Mouse (Mus musculus) cerebral cortex, adult 2 months (tissue): ENCODE measurements around the gene Hmgb4.

ENCODE experiments used
- WGBS: fragments of 180-500 bp; shearing (Covaris S2); methylation state at CpG from one replicate; pipeline ENCODE4 v1.1.7; 2018; 5-methylcytosine and 5-hydroxymethylcytosine counted together

Gene Hmgb4

DNA sequence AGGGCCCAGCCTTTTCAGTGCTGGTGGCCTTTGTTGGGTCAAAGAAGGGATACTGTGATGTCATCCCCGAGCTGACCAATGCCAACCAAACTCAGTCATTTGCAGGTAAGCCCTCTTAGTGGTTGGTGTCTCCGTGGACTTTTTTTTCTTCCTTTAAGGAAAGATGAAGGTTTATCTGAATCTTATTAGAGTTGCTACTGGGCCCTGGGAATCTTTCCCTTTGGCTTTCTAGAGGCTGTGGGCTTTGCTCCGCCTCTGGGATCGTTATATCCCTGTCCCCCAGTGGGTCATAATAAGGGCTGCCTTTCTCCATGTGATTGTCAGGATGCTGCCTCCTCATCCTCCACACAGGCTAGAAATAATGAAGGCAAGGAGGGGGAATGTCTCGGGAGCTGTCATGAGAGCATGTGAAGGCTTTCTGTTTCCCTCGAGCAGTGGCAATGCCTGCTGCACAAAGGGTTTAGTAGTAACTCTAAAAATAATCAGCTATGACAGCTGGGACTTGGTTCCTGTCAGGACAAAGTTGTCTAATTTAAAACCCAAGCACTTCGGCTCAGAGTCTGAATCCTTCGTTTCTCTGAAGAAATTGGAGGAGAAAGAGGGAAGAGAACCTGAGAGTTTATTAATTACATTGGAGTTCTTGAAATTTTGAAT, at the start of gene Hmgb4:
Gene Hmgb4, minus strand, starts transcription at position 51 of the 654 bp plus-strand sequence.
- 36% methylated on average over 8 of the region's 8 CpGs for WGBS

DNA sequence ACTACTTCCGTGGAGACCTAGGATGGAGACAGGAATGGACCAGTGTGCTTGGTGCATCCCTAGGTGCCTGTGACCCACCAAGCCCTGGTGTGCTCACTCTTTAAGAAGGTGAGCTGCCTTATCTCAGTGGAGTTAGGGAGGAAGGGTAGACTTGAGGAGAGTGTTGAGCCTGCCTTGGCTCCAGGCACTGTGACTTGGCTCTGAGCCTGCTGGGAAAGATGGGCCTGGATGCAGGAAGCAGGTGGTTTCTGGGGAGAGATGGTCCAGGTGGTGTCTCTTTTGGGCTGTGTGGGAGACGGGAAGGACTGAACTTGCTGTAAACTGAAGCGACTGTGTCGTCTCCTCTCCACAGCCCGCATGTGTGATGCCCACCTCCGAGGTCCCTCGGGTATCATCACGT, 45.3 kb upstream of the Hmgb4 start:
- 74% methylated on average over 8 of the region's 8 CpGs for WGBS

DNA sequence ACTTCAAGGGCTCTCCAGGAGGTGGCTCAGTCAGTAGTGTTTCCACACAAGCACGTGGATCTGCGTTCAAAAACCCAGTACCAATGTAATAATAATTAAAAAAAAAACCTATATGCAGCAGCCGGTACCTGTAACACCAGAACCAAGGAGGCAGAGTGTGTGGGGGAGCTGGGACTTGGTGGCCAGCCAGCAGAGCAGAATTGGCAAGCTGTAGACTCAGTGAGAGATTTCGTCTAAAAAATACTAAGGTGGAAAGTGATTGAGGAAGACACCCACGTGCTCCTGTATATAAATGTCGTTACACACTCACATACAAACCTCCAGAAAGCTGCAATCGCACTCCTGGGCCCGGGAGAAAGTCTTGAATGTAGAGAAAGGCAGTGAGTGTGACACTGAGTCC, 43.3 kb upstream of the Hmgb4 start:
- WGBS: 50% methylated on average over 8 of the region's 8 CpGs

DNA sequence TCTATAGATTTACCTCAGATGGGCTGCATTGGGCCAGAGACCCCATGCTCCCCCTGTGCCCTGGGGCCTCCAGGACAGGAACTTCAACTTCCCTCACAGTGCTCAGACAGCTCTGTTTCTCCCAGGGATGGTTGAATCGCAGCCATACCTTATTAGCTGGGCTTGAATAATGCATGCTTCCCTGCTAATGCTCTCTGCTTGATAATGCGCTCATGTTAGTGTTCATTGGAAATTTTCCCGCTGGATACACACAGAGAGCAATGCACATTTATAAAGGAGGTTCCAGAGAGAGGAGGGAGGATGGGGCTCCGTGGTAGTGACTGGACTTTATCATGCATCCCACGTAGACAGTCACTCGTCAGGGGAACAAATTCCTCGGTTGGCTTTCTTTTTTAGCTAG, 27.3 kb upstream of the Hmgb4 start:
- WGBS: 52% methylated on average over 7 of the region's 7 CpGs

DNA sequence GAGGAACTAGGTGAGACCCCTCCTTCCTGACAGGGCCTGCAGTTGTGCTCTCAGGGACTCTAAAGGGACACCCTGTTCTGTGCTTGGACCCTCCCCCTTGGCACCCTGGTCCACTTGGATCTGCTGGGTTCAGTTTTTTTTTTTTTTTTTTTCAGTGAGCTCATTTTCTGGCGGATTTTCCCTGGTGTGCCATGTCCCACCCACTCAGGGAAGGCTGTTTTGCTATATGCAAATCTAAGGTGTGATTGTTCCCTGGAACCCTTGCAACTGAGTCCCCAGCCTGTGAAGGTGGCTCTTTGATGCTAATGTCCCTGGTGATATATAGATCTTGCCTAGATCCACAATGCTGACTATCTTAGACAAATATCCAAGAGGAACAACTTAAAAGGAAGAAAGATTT, 24.3 kb upstream of the Hmgb4 start:
- 35% methylated on average over 1 of the region's 1 CpGs for WGBS

DNA sequence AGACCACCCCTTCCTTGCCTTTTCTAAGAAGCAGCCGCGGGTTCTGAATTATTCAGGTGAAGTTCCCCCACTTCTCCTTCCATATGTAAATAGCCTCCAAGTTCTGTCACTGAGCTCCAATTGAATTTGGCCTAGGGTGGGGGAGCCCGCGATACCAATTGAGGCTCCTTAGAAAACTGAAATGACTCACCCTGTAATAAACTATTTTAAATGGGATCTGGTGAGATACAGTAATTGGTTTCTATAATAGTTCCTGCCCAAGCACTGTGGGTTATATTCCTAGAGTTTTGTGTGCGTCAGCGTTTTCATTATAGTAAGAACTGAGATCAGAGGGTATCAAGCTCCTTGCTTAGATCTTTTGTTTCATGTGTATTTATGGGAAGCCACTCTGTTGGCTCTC, 14.8 kb upstream of the Hmgb4 start:
- 40% methylated on average over 6 of the region's 6 CpGs for WGBS

DNA sequence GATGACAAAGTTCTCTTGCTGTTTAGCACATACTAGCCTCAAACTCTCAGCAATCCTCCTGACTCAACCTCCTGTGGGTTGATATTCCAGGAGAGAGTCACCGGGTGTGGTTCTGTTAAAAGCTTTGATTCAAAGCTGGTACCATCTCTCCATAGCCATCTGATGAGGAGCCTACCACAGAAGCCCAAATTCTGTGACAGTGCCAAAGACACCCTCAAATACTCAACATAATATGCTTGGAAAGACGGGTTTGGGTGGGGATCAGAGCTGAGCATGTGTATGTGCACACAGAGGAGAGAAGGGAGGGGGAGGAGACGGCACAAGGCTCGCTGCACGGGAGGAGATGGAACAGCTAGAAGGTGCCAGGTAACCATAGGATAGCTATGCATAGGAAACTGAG, 14.4 kb upstream of the Hmgb4 start:
- 41% methylated on average over 5 of the region's 5 CpGs for WGBS

DNA sequence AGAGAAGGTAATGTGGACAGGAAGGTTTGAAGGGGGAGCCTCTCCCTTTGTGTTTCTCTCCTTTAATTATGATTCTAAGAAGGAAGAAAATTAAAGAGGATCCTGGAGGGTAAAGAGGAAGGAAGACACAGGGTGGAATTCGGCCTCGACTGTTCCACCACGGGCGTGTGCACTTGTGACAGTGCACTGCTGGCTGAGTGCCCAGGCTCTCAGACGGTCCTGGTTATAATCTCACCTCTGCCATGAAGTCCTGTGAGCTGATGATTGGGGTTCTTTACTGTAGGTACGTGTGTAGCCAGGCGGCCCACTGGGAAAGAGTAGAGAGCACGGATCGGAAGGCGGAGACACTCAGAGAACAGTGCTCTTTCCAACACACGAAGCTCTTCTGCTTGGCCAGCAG, 12.4 kb upstream of the Hmgb4 start:
- 69% methylated on average over 11 of the region's 11 CpGs for WGBS

DNA sequence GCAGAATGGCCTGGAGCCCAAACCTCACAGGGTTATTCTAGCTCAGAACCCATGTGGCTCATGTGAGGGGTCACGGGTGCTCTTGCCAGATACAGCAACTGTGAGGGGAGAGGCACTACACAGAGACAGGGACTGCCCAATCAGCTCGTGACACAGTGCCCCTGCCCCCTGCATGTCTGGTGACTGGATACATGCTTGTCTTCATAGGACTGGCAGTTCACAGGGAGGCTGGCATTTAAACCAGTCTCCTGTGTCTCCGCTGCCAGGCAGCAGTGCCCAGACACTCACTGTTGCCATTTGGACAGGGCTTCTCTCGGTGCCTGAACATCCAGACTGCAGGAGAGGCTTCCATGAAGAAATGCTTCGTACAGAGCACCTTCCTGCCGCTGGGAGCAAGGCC, 11.7 kb upstream of the Hmgb4 start:
- 58% methylated on average over 6 of the region's 6 CpGs for WGBS

DNA sequence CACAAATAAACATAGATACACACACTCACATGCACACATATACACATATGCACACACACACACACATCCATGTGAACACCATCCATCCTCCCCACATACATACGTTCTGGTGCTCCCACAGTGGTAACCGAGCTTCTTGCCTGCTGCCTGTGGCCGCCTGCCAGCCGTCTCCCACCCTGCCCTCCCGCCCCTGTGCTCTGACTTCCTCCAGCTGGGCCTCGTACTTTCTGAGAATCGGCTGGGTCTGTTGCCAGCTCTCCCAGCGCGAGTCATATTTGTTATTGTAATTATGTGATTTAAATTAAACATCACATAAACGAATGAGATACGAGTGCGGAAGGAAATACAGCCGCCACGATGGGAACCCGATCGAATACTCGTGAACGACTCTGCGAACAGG, 10.2 kb upstream of the Hmgb4 start:
- WGBS: 31% methylated on average over 19 of the region's 19 CpGs

DNA sequence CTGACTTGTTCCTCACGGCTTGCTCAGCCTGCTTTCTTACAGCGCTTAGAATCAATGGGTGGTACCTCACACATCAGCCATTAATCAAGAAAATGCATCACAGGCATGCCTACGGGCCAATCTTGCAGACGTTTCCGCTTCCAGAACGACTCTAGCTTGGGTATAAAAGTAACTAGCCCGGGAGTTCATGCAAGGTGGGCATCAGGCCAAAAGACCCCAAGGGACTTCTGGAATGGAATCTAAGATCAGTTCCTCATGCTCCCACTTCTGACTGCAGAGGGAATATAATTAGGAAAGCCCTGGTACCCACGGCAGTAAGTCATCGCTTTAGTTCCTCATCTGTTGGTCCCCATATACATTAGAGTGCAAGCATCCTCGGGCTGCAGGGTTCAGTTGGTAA, 9.4 kb upstream of the Hmgb4 start:
- 52% methylated on average over 10 of the region's 10 CpGs for WGBS

DNA sequence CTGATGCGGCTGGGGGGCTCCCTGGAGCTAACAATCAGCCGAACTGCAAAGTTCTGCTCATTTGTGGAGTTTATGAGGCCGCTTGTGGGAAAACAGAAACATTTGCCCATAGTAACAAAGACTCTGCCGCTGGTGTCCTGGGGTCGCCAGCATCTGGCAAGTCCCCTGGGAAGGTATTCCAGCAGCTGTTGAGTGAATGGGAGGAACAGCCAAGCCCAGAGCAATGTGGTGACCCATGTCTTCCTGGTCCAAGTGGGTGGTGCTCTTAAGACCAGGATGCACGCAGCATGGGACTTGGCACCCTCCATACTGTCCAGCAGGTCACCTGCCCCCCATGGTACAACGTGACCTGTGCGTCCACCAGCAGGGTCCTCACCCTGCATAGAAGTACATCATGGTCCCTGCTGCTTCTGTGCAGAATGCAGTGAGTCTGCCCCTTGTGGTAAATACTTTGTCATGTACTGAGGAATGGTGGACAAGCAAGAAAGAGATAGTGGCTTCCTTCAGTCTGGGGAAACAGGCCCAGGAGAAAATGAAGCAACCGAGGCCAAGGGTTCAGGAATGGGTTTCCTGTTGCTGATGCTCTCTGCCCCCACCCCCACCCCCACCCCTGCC, 8.6 kb upstream of the Hmgb4 start:
- WGBS: 79% methylated on average over 9 of the region's 9 CpGs

DNA sequence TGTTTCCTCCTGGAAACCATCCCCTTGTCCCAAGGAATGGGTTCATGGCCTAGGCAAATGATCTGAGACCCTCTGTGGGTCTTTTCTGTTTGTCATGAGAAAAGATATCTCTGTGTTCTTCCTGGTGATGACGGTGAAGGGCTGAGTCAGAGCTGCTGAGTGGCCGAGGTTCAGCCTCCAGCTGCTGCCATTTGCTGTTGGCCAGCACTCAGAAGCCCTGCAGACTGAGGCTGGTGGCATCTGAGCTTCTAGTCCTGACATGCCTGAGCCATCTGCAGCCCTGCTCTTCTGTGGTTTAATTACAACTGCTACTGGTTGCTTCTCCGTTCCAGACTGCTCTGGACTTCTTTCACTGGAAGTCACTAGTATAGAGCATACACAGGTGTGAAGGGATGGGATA, 4.6 kb upstream of the Hmgb4 start:
- 45% methylated on average over 3 of the region's 3 CpGs for WGBS

DNA sequence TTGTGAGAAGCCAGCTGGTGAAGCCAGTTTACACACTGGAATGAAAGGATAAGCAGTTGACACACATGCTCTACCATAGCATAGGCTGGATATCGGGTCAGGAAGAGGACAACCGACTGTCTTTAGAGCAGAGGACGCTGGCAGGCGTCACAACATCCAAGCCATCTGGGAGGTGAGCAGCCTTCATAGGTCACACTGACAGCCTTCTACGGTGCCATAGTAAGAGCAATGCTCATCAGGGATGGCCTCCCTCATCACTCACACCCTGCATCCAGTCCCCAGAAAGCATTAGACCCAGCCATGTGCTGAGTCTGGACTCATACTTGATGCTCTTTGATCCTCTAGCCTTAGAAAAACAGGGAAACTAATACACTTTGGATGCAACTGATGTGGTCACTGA, 3.7 kb upstream of the Hmgb4 start:
- 87% methylated on average over 5 of the region's 5 CpGs for WGBS

DNA sequence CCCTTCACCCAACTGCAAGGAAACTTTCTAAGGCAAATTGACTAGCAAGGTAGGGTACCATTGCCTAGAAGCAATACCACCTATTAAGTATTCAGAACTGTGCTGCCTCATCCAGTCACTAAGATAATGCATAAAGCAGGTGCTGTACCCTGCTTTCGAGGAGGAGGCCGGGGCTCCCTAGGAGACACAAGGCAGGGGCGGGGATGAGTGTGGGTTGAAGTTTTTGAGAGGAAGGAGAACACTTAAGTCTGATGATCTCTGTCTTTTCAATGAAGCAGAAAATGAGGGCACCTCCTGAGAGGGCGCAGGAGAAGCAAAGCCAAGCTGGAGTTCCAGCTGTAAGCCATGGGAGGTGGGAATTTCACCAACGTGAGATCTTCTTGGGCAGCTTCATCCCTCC, 1.5 kb downstream of the Hmgb4 start:
- WGBS: 47% methylated on average over 5 of the region's 5 CpGs

DNA sequence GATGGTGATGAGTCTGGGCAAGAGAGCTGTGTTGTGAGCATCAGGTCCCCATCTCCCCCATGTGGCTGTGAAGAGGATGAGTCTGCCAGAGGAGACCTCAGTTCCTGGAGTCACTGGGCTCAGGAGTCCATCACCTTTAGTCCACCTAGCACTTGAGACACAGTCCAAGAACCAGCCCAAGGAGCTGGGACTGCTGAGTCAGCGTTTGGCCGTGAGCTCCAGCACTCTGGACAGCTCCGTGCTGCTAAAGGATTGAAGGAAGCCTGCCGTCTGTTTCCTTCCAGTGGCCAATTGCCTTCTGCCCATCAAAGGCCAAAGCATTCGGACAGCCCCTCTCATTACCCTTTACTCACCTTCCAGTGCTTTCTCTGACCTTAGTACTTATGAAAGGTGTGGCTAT, 12.1 kb downstream of the Hmgb4 start:
- 39% methylated on average over 5 of the region's 5 CpGs for WGBS

DNA sequence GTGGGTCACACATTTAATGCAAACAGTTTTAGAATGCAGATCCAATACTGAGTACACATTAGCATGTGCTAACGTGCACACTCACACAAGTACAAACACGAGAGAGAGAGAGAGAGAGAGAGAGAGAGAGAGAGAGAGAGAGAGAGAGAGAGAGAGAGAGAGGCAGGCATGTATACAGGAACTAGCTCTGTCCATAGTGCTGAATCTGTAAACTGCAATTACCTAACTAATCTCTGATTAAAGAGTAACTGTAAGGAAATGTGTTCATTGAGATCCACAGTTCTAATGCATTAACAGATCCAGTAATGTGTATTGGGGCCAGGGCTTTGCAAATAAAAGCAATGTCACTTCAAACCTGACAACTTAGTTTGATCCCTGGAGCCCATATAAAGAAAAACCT, 15.6 kb downstream of the Hmgb4 start:
- 32% methylated on average over 2 of the region's 2 CpGs for WGBS

DNA sequence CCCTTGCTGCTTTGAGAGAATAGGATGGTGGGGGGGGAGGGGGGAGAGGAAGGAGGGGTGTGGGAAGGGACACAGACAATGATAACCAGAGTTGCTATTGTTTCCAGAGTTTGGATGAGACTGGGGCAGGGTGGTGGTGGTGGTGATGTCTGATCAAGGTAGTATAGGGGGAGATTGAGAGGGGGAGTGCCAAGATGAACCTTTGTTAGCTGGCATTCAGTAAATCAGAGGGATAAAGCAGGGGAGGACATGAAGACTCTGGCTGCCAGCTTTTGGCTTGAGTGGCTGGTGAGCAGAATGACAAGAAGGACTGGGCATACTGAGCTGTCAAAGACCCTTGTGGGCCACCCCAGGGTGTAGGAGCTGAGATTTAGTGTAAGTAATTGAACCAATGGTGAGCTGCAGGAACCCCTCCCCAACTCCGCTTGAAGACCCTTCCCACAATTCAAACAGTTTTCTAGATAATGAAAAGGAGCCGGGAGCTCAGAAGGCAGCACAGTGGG, 18.9 kb downstream of the Hmgb4 start:
- 64% methylated on average over 2 of the region's 2 CpGs for WGBS

DNA sequence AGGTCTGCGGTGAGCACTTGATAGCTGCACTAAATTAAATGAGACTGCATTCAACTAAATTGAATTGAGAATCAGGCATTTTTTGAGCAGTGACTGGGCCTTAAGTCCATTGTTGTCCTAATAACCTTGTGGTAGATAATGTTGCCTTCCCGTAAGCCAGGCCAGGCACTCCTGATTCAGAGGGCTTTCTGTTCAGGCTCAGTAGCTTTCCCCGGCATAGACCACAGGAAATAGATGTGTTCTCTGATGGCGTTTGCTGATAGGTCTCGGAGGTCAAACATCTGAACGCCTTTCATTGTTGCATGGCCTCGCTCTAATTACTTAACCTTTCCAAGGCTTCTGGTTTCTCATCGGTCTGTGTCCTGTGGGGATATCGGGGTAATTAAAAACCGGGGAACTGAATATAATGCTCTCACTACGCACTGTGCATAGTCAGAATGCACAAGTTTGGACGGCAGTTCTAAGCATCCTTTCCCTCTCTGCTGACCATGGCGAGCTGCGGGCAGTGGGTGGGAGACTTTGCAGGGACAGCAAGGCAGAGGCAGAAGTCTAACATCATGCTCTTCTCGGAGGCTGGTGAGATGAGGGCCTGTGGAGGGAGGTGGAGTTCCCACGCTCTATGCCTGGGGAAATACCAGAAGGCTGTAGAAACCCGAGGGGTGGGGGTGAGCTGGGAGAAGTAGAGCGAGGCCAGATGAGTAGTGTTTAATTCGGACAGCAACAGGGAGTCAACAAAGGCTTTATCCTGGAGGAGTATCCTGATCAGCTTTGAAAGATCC, 19.5 kb downstream of the Hmgb4 start:
- 39% methylated on average over 19 of the region's 19 CpGs for WGBS

DNA sequence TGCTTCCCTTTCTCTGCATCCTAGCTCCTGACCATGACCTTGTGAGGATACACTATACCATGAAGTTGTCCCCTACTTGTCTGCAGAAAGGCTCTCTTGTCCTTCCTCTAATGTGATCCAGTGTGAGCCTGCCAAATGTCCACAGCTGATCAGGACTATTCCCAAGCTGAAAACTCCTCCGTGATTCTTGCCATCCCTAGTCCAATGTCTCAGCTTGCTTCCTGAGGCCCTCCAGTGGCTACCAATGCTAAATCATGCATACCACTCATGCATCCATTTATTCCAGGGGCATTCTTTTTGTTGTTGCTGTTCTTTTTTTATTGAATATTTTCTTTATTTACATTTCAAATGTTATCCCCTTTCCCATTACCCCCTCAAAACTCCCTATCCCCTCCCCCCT, 21.6 kb downstream of the Hmgb4 start:
- 13% methylated on average over 1 of the region's 1 CpGs for WGBS

DNA sequence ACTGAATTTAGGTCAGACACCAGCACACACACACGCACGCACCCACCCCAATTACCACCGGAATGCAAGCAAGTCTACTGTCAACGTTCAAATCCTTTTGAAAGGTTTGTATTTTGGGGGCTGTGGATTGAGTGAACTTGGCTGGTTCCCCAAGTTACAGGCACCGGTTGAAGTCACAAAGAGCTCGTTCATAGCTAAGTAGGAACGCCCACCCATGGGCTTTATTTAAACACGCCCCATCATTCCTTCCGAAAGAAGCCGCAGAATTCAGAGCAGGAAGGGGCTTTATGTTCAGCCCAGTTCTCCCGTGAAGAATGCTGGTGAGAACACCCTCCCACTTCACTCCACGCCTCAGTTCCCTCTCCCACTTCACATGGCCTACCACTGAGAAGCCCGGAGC, 27.3 kb downstream of the Hmgb4 start:
- WGBS: 31% methylated on average over 13 of the region's 13 CpGs

DNA sequence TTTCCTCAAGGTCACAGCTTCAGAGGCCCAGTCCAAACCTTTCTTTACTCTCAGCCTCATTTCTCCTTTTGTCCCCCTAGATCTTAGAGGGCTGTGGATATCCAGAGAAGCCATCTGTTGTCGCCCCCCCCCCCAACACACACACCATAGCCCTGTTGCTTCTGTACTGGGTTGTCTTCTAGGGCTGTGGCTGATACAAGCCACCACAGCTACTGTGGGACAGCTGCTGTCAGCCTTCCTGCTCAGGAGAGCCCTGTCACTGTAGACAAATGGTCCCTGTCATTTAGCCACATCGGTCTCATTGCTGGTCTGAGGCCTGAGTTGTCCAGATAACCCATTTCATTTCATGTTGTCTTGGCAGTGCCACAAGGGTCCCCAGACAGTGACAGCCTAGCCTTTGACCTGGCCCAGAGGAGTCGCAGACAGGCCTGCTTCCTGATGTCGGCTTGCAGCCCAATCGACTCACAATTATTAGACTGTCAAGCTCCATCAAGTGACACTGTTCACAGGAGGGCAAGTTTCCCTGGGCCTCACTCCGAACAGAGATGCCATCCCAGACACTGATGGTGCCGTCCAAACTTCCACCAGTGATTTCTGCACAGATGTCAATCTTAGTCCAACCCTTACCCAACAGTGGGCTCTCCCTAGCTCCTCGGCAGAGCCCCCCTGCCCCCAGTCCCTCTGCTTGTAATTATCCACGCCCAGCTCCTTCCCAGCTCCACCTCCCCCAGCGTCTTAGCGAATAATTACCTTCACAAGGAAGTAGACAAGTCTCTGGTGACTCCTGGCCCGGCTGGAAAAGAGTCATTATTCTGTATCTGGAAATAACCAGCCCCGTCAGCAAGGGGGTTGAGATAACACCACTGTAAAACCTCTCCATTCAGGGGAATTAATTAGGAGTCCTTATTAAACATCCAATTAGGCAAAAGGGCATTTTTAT, 33.1 kb downstream of the Hmgb4 start:
- 49% methylated on average over 13 of the region's 13 CpGs for WGBS
